Mouse (Mus musculus) brown adipose tissue, adult 24 weeks (tissue): ENCODE results near the gene Knl1. TPM values are rescaled to one million over a fixed set of nuclear protein-coding genes. Genes with fewer than 3 reads are reported as not detected.

ENCODE experiments used
- H3K27ac ChIP-seq: fragments of 200-500 bp; replicated peaks from 2 replicates; pipeline ENCODE4 v1.5.1; 2012; ENCODE audit warnings: low read depth, mild to moderate bottlenecking, low read length
- H3K4me1 ChIP-seq: fragments of 200-500 bp; 2 replicates; pipeline ENCODE4 v1.6.1; 2012; ENCODE audit warnings: low read length, mixed read lengths; ENCODE audit not compliant: control insufficient read depth, insufficient read depth, insufficient read length
- H3K4me3 ChIP-seq: fragments of 200-500 bp; 2 replicates; pipeline ENCODE4 v1.5.1; 2012; ENCODE audit warnings: low read depth, mild to moderate bottlenecking, low read length, moderate library complexity; ENCODE audit not compliant: insufficient read depth
- polyA plus RNA-seq: library from polyadenylated mRNA; stranded (reverse); fragments of >200 nt; gene quantifications from 2 replicates; pipeline ENCODE4 v1.2.4, GENCODE M21; 2012; ENCODE audit not compliant: missing spikeins, insufficient read depth, insufficient read length

The Knl1 gene
- polyA plus RNA-seq, 1 experiment: not detected

- Histone ChIP-seq H3K4me3 (no peak overlapping the region), H3K4me1 (no peaks in the 10 kb centered on the region), H3K27ac (no peak overlapping the region)
These were observed 64.1 kb downstream of the Knl1 start for GRCm38 (mm10) chr2:119111060-119111459.

- Histone ChIP-seq H3K4me1 (no peaks in the 10 kb centered on the region), H3K4me3 (peak within 1 kb of the TSS; percentile 98), H3K27ac (peak within 1 kb of the TSS; percentile 99)
These were observed 65.7 kb downstream of the Knl1 start, which contains the start of gene Rad51 for GRCm38 (mm10) chr2:119112438-119113112. Rad51 (plus strand) TSS chr2:119112793.

DNA sequence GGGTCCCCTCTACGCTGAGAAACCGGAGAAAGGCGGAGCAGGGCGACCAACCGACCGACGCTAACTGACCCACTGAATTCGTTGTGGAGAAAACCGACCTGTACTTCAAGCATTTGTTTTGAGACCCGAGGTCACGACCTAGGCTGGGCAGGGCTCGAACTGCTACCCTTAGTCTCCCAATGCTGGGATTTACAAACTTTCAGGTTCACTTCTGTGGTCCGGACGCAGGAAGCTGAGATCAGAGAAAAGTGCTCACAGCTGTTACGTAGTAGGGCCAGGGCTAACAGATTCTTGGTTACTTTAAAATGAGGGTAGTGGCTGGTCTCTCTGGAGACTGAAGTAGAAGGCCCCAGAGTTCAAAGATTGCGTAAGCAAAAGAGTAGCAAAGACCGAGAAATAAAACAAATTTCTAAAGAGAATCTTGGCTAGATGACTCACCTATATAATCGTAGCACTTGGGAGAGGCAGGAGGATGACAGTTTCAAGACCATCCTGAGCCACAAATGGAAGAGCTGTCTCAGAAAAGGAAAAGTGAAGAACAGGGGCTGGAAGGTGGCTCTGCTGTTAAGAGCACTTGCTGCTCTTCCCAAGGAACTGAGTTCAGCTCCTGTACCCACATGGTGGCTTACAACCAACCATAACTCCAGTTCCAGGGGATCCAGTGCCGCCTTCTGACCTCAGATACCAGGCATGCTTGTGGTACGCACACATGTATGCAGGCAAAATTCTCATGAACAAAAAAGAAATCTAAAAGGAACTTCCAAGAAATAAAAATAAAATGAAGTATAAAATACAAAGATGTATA is 66.4 kb downstream of the Knl1 start:
- H3K4me1 ChIP-seq: no peaks in the 10 kb centered on the region
- H3K4me3 ChIP-seq: peak overlapping the region; percentile 98
- H3K27ac ChIP-seq: no peak overlapping the region

GRCm38 (mm10) chr2:119136346-119136898 is 89.5 kb downstream of the Knl1 start:
- Histone ChIP-seq H3K4me3 (no peak overlapping the region), H3K4me1 (no peaks in the 10 kb centered on the region), H3K27ac (no peak overlapping the region)

DNA sequence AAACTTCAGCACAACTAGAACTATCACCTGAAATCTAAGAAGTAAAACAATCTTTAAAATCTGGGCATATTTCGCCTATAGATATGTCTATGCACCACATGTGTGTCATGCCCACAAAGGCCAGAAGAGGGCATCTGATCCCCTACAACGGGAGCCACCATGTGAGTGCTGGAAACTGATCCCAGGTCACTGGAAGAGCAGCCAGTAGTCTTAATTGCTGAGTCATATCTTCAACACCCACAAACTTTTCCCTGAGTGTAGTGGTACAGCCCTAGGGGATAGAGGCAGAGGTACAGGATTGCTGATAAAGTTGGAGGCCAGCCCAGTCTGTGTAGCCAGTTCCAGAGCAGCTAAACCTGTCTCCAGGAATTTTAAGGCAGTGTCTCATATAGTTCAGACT is 98.3 kb downstream of the Knl1 start:
- Histone ChIP-seq H3K4me1 (no peaks in the 10 kb centered on the region), H3K27ac (no peak overlapping the region), H3K4me3 (no peak overlapping the region)

DNA sequence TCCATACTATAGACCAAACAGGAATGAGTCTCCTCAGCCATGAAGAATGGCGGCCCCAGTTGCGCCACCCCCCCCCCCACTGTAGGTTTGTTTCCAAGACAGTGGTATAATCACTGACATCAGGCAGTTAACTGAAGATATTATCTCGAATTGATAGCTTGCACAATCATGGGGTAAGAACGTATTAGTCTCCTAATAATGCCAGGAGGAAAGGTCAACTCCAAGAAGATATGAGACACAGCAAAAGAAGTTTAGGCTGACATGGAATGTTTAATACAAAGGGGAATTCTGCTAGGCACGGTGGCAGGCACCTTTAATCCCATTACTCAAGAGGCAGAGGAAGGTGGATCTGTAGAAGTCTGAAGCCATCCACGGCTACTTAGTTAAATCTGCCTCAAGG is 99.5 kb downstream of the Knl1 start:
- Histone ChIP-seq H3K4me1 (no peaks in the 10 kb centered on the region), H3K4me3 (no peak overlapping the region), H3K27ac (0 out of 2 replicates have a peak overlapping the region, but pooled peaks have one; percentile 3)

DNA sequence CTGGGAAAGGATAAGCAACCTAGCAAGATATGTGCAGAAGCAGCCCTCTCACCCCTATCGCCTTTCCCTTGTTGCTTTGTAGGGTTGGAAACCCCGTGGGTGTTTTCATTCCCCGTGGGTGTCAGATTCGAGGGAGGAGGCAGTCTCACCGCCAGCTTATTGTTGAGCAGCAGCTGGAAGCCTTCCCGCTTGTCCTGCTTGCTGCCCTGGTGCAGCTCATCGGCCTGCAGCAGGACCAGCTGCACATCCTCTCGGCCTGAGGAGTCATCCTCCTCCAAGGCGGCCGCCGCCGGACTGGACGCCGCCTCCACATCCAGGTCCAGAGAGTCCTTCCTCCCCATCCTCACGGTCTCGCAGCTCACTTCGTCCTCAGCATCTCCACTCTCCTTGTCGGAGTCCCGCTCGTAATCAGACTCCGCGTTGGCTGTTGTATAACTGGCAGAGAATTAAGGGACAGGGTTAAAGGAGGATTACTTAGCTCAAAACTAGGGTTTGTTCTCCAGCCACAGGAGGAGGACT is 100.3 kb downstream of the Knl1 start:
- Histone ChIP-seq H3K4me1 (peaks cover 3% of the 10 kb centered on the region; the same call in 1 of the 2 replicates), H3K27ac (no peak overlapping the region), H3K4me3 (no peak overlapping the region)

DNA sequence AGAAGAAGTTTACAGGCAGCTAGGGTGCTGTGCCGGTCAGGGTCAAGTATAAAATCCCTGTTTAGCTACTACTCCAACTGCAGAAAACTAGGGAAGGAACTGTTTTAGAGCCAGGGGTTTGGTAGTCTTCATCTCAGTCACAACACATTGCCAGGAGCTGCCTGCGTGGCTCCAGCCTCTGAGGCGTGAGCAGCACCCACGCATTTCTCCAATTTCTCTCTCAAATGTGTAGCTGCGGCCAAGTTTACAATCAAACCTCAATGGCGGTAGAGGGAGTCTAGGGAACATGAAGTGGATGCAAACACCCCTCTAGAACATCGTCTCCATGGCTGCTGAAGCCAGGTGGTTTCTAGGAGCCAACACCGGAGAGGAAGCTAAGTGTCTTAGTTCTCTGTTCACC is 100.9 kb downstream of the Knl1 start:
- Histone ChIP-seq H3K4me3 (no peak overlapping the region), H3K4me1 (peaks cover 7% of the 10 kb centered on the region; the same call in 1 of the 2 replicates)

DNA sequence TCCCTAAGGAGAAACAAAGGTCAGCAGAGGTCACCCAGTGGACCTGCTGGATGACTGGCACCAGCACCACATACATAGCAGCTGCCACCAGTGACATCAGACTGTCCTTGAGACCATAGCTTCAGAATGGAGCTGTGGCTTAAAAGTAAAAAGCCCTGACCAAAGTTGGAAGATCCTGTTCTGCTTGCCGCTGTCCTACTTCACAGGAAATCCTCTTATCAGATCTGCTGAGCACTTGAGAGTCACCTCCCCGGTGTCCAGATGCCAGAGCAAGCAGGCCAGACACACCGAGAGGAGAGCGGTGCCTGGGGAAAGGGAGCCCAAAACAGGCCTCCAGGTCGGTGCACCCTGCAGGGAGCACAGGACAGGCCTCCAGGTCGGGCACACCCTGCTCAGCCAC is 105.3 kb downstream of the Knl1 start:
- Histone ChIP-seq H3K4me3 (no peak overlapping the region), H3K4me1 (peaks cover 12% of the 10 kb centered on the region), H3K27ac (peak overlapping the region; percentile 95)

More for the DNA sequence above, 100.9 kb downstream of the Knl1 start:
- no peak overlapping the region for H3K27ac ChIP-seq

DNA sequence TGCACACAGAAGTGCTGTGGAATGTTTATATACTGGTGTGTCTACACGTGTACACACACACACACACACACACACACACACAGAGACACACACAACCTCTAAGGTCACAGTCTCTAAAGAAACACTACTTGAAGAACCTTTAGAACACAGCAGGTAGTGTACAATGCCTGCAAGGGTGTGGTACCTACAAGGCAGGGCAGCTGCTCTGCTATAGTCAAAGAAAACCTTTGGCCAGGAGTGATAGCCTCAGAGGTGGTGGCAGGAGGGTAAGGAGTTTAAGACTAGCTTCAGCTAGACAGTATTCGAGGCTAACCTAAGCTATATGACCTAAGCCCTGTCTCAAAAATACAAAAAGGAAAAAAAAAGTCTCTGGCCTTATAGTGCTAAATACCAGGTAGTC is 107.8 kb downstream of the Knl1 start:
- Histone ChIP-seq H3K4me3 (no peak overlapping the region), H3K27ac (peak overlapping the region; percentile 61), H3K4me1 (peaks cover 12% of the 10 kb centered on the region)

Other genes with a start within 250 kb of the Knl1 start
- gene Knstrn, start 233.1 kb upstream of the Knl1 start, polyA plus RNA-seq: 1.5 TPM in 1 of 2 replicates, not detected in the other
- gene Ivd, start 185.2 kb upstream of the Knl1 start, polyA plus RNA-seq: 134 and 164 TPM in 2 replicates
- 3.8 and 4.3 TPM in 2 replicates for gene Bahd1, start 146.7 kb upstream of the Knl1 start, polyA plus RNA-seq
- 4.2 and 4.7 TPM in 2 replicates for gene Chst14, start 120.6 kb upstream of the Knl1 start, polyA plus RNA-seq
- 13.3 and 19.1 TPM in 2 replicates for gene Ccdc32, start 17.7 kb upstream of the Knl1 start, polyA plus RNA-seq
- 1.4 and 2.3 TPM in 2 replicates for gene Rpusd2, start 12.3 kb upstream of the Knl1 start, polyA plus RNA-seq
- gene Rad51, start 65.7 kb downstream of the Knl1 start, polyA plus RNA-seq: 0.83 TPM in 1 of 2 replicates, not detected in the other
- 124 and 184 TPM in 2 replicates for gene Rmdn3, start 109.9 kb downstream of the Knl1 start, polyA plus RNA-seq
- 1.7 and 2.4 TPM in 2 replicates for gene Gchfr, start 120.7 kb downstream of the Knl1 start, polyA plus RNA-seq
- gene Gm14137, start 127.4 kb downstream of the Knl1 start, polyA plus RNA-seq: not detected in 2 replicates
- 16.2 and 21.0 TPM in 2 replicates for gene Zfyve19, start 161.5 kb downstream of the Knl1 start, polyA plus RNA-seq
- 7.8 and 8.8 TPM in 2 replicates for gene Dnajc17, start 161.7 kb downstream of the Knl1 start, polyA plus RNA-seq
- not detected in 2 replicates for gene Ppp1r14d, start 182.8 kb downstream of the Knl1 start, polyA plus RNA-seq
- not detected in 2 replicates for gene Spint1, start 190.2 kb downstream of the Knl1 start, polyA plus RNA-seq
- gene Rhov, start 224.2 kb downstream of the Knl1 start, polyA plus RNA-seq: not detected in 2 replicates
- 3.6 and 4.8 TPM in 2 replicates for gene Vps18, start 241.6 kb downstream of the Knl1 start, polyA plus RNA-seq